Mouse (Mus musculus): ENCODE data around the gene Olfr619. TPM values are rescaled to one million over a fixed set of nuclear protein-coding genes. Genes with fewer than 3 reads are reported as not detected.

Olfr619 gene
- polyA plus RNA-seq (2015; fragmentation: Nextera tagmentation; extraction: Ambion mirVana) = not detected in 2 replicates

GRCm38 (mm10) chr7:103600275-103600674 lies at the start of gene Olfr619:
Olfr619 (plus strand) TSS chr7:103600575.
- Histone ChIP-seq H3K9me3 (replicated peaks) (no peaks in the 10 kb centered on the region), H3K4me2 (no peak within 1 kb of the TSS), H3K27ac (no peak within 1 kb of the TSS), H3K36me3 (ENCODE audit: poor library complexity, severe bottlenecking) (no peaks in the 10 kb centered on the region), H3K4me1 (no peaks in the 10 kb centered on the region), H3K27me3 (no peaks in the 10 kb centered on the region), H3K4me3 (no peak within 1 kb of the TSS), H3K9ac (no peak within 1 kb of the TSS)
- no peak for ATAC-seq

GRCm38 (mm10) chr7:103555779-103556178 lies 44.6 kb upstream of the Olfr619 start, which contains the start of gene Olfr615:
Olfr615 (plus strand) TSS chr7:103556079.
- H3K4me3 ChIP-seq = no peak within 1 kb of the TSS
- H3K27me3 ChIP-seq = no peaks in the 10 kb centered on the region
- no peak within 1 kb of the TSS for H3K4me2 ChIP-seq
- ATAC-seq = no peak
- no peaks in the 10 kb centered on the region for H3K4me1 ChIP-seq
- no peaks in the 10 kb centered on the region for H3K36me3 ChIP-seq (ENCODE audit: poor library complexity, severe bottlenecking)
- H3K27ac ChIP-seq = no peak within 1 kb of the TSS
- WGBS = 89% methylated on average over 2 of the region's 2 CpGs
- no peaks in the 10 kb centered on the region for H3K9me3 ChIP-seq (replicated peaks)
- H3K9ac ChIP-seq = no peak within 1 kb of the TSS

GRCm38 (mm10) chr7:103569043-103569442 lies 31.3 kb upstream of the Olfr619 start, which contains the start of gene Olfr616:
Olfr616 (minus strand) TSS chr7:103569143.
- no peak within 1 kb of the TSS for H3K9ac ChIP-seq
- no peaks in the 10 kb centered on the region for H3K9me3 ChIP-seq (replicated peaks)
- H3K27me3 ChIP-seq = no peaks in the 10 kb centered on the region
- no peak for ATAC-seq
- WGBS = 75% methylated on average over 3 of the region's 3 CpGs
- no peaks in the 10 kb centered on the region for H3K36me3 ChIP-seq (ENCODE audit: poor library complexity, severe bottlenecking)
- no peak within 1 kb of the TSS for H3K4me2 ChIP-seq
- H3K4me3 ChIP-seq = no peak within 1 kb of the TSS
- no peak within 1 kb of the TSS for H3K27ac ChIP-seq
- no peaks in the 10 kb centered on the region for H3K4me1 ChIP-seq

GRCm38 (mm10) chr7:103572761-103573160 lies 27.6 kb upstream of the Olfr619 start, which contains the start of gene Olfr617:
Olfr617 (plus strand) TSS chr7:103573061.
- no peaks in the 10 kb centered on the region for H3K9me3 ChIP-seq (replicated peaks)
- no peak within 1 kb of the TSS for H3K27ac ChIP-seq
- no peak for ATAC-seq
- 90% methylated on average over 1 of the region's 1 CpGs for WGBS
- H3K4me3 ChIP-seq = no peak within 1 kb of the TSS
- no peaks in the 10 kb centered on the region for H3K4me1 ChIP-seq
- no peak within 1 kb of the TSS for H3K4me2 ChIP-seq
- H3K36me3 ChIP-seq (ENCODE audit: poor library complexity, severe bottlenecking) = no peaks in the 10 kb centered on the region
- no peak within 1 kb of the TSS for H3K9ac ChIP-seq
- no peaks in the 10 kb centered on the region for H3K27me3 ChIP-seq

- Histone ChIP-seq H3K36me3 (ENCODE audit: poor library complexity, severe bottlenecking) (no peaks in the 10 kb centered on the region), H3K27me3 (no peaks in the 10 kb centered on the region), H3K4me2 (no peak within 1 kb of the TSS), H3K9ac (no peak within 1 kb of the TSS), H3K27ac (no peak within 1 kb of the TSS), H3K4me3 (no peak within 1 kb of the TSS), H3K9me3 (replicated peaks) (no peaks in the 10 kb centered on the region), H3K4me1 (no peaks in the 10 kb centered on the region)
- ATAC-seq = no peak
- WGBS = 68% methylated on average over 2 of the region's 2 CpGs
Observed at GRCm38 (mm10) chr7:103589803-103590202, 10.6 kb upstream of the Olfr619 start, which contains the start of gene Olfr618. Olfr618 (plus strand) TSS chr7:103590103.

- no peak overlapping the region for H3K4me3 ChIP-seq
- no peak overlapping the region for H3K4me2 ChIP-seq
- H3K4me1 ChIP-seq = no peaks in the 10 kb centered on the region
- ATAC-seq = no peak
- WGBS = 85% methylated on average over 2 of the region's 2 CpGs
- no peaks in the 10 kb centered on the region for H3K9me3 ChIP-seq (replicated peaks)
- no peak overlapping the region for H3K9ac ChIP-seq
- H3K27ac ChIP-seq = no peak overlapping the region
- no peaks in the 10 kb centered on the region for H3K36me3 ChIP-seq (ENCODE audit: poor library complexity, severe bottlenecking)
- no peaks in the 10 kb centered on the region for H3K27me3 ChIP-seq
Observed at GRCm38 (mm10) chr7:103607425-103607824, 7.0 kb downstream of the Olfr619 start.

- 88% methylated on average over 2 of the region's 2 CpGs for WGBS
- Histone ChIP-seq H3K27me3 (no peaks in the 10 kb centered on the region), H3K4me3 (no peak within 1 kb of the TSS), H3K9me3 (replicated peaks) (no peaks in the 10 kb centered on the region), H3K9ac (no peak within 1 kb of the TSS), H3K4me1 (no peaks in the 10 kb centered on the region), H3K27ac (no peak within 1 kb of the TSS), H3K36me3 (ENCODE audit: poor library complexity, severe bottlenecking) (no peaks in the 10 kb centered on the region), H3K4me2 (no peak within 1 kb of the TSS)
- ATAC-seq = no peak
Observed at GRCm38 (mm10) chr7:103612434-103612833, 12.1 kb downstream of the Olfr619 start, which contains the start of gene Olfr620. Olfr620 (minus strand) TSS chr7:103612534.

- Histone ChIP-seq H3K4me2 (no peak overlapping the region), H3K27me3 (no peaks in the 10 kb centered on the region)
- no peak for ATAC-seq
Observed at GRCm38 (mm10) chr7:103636795-103637194, 36.4 kb downstream of the Olfr619 start.

GRCm38 (mm10) chr7:103642602-103643001 lies 42.2 kb downstream of the Olfr619 start, which contains the start of gene Olfr622:
Olfr622 (minus strand) TSS chr7:103642702.
- Histone ChIP-seq H3K4me1 (no peaks in the 10 kb centered on the region), H3K9me3 (replicated peaks) (no peaks in the 10 kb centered on the region), H3K36me3 (ENCODE audit: poor library complexity, severe bottlenecking) (no peaks in the 10 kb centered on the region), H3K4me2 (no peak within 1 kb of the TSS), H3K9ac (no peak within 1 kb of the TSS), H3K4me3 (no peak within 1 kb of the TSS), H3K27ac (no peak within 1 kb of the TSS), H3K27me3 (no peaks in the 10 kb centered on the region)
- WGBS = 86% methylated on average over 1 of the region's 1 CpGs
- no peak for ATAC-seq

More at GRCm38 (mm10) chr7:103636795-103637194, 36.4 kb downstream of the Olfr619 start:
- Histone ChIP-seq H3K4me1 (no peaks in the 10 kb centered on the region), H3K27ac (no peak overlapping the region), H3K4me3 (no peak overlapping the region), H3K36me3 (ENCODE audit: poor library complexity, severe bottlenecking) (no peaks in the 10 kb centered on the region), H3K9me3 (replicated peaks) (no peaks in the 10 kb centered on the region), H3K9ac (no peak overlapping the region)

- WGBS = 90% methylated on average over 4 of the region's 4 CpGs
- H3K36me3 ChIP-seq (ENCODE audit: poor library complexity, severe bottlenecking) = no peaks in the 10 kb centered on the region
- no peaks in the 10 kb centered on the region for H3K27me3 ChIP-seq
- no peak for ATAC-seq
- no peak overlapping the region for H3K4me3 ChIP-seq
- H3K4me2 ChIP-seq = no peak overlapping the region
- H3K9ac ChIP-seq = no peak overlapping the region
- no peaks in the 10 kb centered on the region for H3K9me3 ChIP-seq (replicated peaks)
- H3K27ac ChIP-seq = no peak overlapping the region
- no peaks in the 10 kb centered on the region for H3K4me1 ChIP-seq
Observed at GRCm38 (mm10) chr7:103644070-103644469, 43.7 kb downstream of the Olfr619 start.

Small RNAs within 50 kb of the gene (microRNA-seq; reads per million reads assigned to microRNA genes)
- gene Gm26506 = not detected

Other genes with a start within 250 kb of the Olfr619 start
- not detected in 2 replicates for gene Olfr601, start 237.9 kb upstream of the Olfr619 start, polyA plus RNA-seq (2015; fragmentation: Nextera tagmentation; extraction: Ambion mirVana)
- not detected in 2 replicates for gene Olfr603, start 214.4 kb upstream of the Olfr619 start, polyA plus RNA-seq (2015; fragmentation: Nextera tagmentation; extraction: Ambion mirVana)
- not detected in 2 replicates for gene Usp17lc, start 185.5 kb upstream of the Olfr619 start, polyA plus RNA-seq (2015; fragmentation: Nextera tagmentation; extraction: Ambion mirVana)
- gene Olfr605, start 155.1 kb upstream of the Olfr619 start, polyA plus RNA-seq (2015; fragmentation: Nextera tagmentation; extraction: Ambion mirVana) = not detected in 2 replicates
- not detected in 2 replicates for gene Olfr606, start 151.5 kb upstream of the Olfr619 start, polyA plus RNA-seq (2015; fragmentation: Nextera tagmentation; extraction: Ambion mirVana)
- not detected in 2 replicates for gene Olfr607, start 136.4 kb upstream of the Olfr619 start, polyA plus RNA-seq (2015; fragmentation: Nextera tagmentation; extraction: Ambion mirVana)
- not detected in 2 replicates for gene Olfr608, start 130.7 kb upstream of the Olfr619 start, polyA plus RNA-seq (2015; fragmentation: Nextera tagmentation; extraction: Ambion mirVana)
- not detected in 2 replicates for gene Olfr609, start 102.5 kb upstream of the Olfr619 start, polyA plus RNA-seq (2015; fragmentation: Nextera tagmentation; extraction: Ambion mirVana)
- gene Olfr610, start 88.5 kb upstream of the Olfr619 start, polyA plus RNA-seq (2015; fragmentation: Nextera tagmentation; extraction: Ambion mirVana) = not detected in 2 replicates
- gene Olfr611, start 79.7 kb upstream of the Olfr619 start, polyA plus RNA-seq (2015; fragmentation: Nextera tagmentation; extraction: Ambion mirVana) = not detected in 2 replicates
- gene Olfr612, start 57.9 kb upstream of the Olfr619 start, polyA plus RNA-seq (2015; fragmentation: Nextera tagmentation; extraction: Ambion mirVana) = not detected in 2 replicates
- gene Olfr613, start 52.5 kb upstream of the Olfr619 start, polyA plus RNA-seq (2015; fragmentation: Nextera tagmentation; extraction: Ambion mirVana) = not detected in 2 replicates
- not detected in 2 replicates for gene Olfr615, start 44.5 kb upstream of the Olfr619 start, polyA plus RNA-seq (2015; fragmentation: Nextera tagmentation; extraction: Ambion mirVana)
- not detected in 2 replicates for gene Olfr616, start 31.4 kb upstream of the Olfr619 start, polyA plus RNA-seq (2015; fragmentation: Nextera tagmentation; extraction: Ambion mirVana)
- gene Olfr617, start 27.5 kb upstream of the Olfr619 start, polyA plus RNA-seq (2015; fragmentation: Nextera tagmentation; extraction: Ambion mirVana) = not detected in 2 replicates
- not detected in 2 replicates for gene Olfr618, start 10.5 kb upstream of the Olfr619 start, polyA plus RNA-seq (2015; fragmentation: Nextera tagmentation; extraction: Ambion mirVana)
- not detected in 2 replicates for gene Olfr620, start 12.0 kb downstream of the Olfr619 start, polyA plus RNA-seq (2015; fragmentation: Nextera tagmentation; extraction: Ambion mirVana)
- gene Olfr622, start 42.1 kb downstream of the Olfr619 start, polyA plus RNA-seq (2015; fragmentation: Nextera tagmentation; extraction: Ambion mirVana) = not detected in 2 replicates
- gene Olfr623, start 63.1 kb downstream of the Olfr619 start, polyA plus RNA-seq (2015; fragmentation: Nextera tagmentation; extraction: Ambion mirVana) = not detected in 2 replicates
- 0.03 TPM in 1 of 2 replicates, not detected in the other for gene Olfr624, start 70.6 kb downstream of the Olfr619 start, polyA plus RNA-seq (2015; fragmentation: Nextera tagmentation; extraction: Ambion mirVana)
- gene Olfr625-ps1, start 82.1 kb downstream of the Olfr619 start, polyA plus RNA-seq (2015; fragmentation: Nextera tagmentation; extraction: Ambion mirVana) = not detected in 2 replicates
- gene Olfr243, start 114.1 kb downstream of the Olfr619 start, polyA plus RNA-seq (2015; fragmentation: Nextera tagmentation; extraction: Ambion mirVana) = not detected in 2 replicates
- not detected in 2 replicates for gene Olfr628, start 129.8 kb downstream of the Olfr619 start, polyA plus RNA-seq (2015; fragmentation: Nextera tagmentation; extraction: Ambion mirVana)
- not detected in 2 replicates for gene Olfr629, start 144.4 kb downstream of the Olfr619 start, polyA plus RNA-seq (2015; fragmentation: Nextera tagmentation; extraction: Ambion mirVana)
- gene Olfr630, start 156.8 kb downstream of the Olfr619 start, polyA plus RNA-seq (2015; fragmentation: Nextera tagmentation; extraction: Ambion mirVana) = not detected in 2 replicates
- not detected in 2 replicates for gene Olfr69, start 171.0 kb downstream of the Olfr619 start, polyA plus RNA-seq (2015; fragmentation: Nextera tagmentation; extraction: Ambion mirVana)
- not detected in 2 replicates for gene Olfr68, start 179.1 kb downstream of the Olfr619 start, polyA plus RNA-seq (2015; fragmentation: Nextera tagmentation; extraction: Ambion mirVana)
- gene Olfr67, start 191.2 kb downstream of the Olfr619 start, polyA plus RNA-seq (2015; fragmentation: Nextera tagmentation; extraction: Ambion mirVana) = not detected in 2 replicates
- gene Hbb-bt, start 213.4 kb downstream of the Olfr619 start, polyA plus RNA-seq (2015; fragmentation: Nextera tagmentation; extraction: Ambion mirVana) = 960 and 1,191 TPM in 2 replicates
- gene Hbb-bs, start 227.5 kb downstream of the Olfr619 start, polyA plus RNA-seq (2015; fragmentation: Nextera tagmentation; extraction: Ambion mirVana) = 1,844 and 2,278 TPM in 2 replicates
- gene Hbb-bh2, start 239.9 kb downstream of the Olfr619 start, polyA plus RNA-seq (2015; fragmentation: Nextera tagmentation; extraction: Ambion mirVana) = not detected in 2 replicates
- 32.1 and 81.1 TPM in 2 replicates for gene Hbb-bh1, start 242.6 kb downstream of the Olfr619 start, polyA plus RNA-seq (2015; fragmentation: Nextera tagmentation; extraction: Ambion mirVana)